Mouse (Mus musculus) testis, adult 2 months (tissue): ENCODE results near the gene Pi4k2a. TPM values are rescaled to one million over a fixed set of nuclear protein-coding genes. Genes with fewer than 3 reads are reported as not detected.

ENCODE experiments used
- H3K27ac ChIP-seq: fragments of 200-500 bp; 2 replicates; pipeline ENCODE4 v1.5.1; 2012; ENCODE audit warnings: low read depth, low read length; ENCODE audit not compliant: control insufficient read depth, insufficient read depth
- H3K27me3 ChIP-seq: fragments of 200-500 bp; 2 replicates; pipeline ENCODE4 v1.6.1; 2012; ENCODE audit warnings: mild to moderate bottlenecking, low read length, moderate library complexity; ENCODE audit not compliant: control insufficient read depth, insufficient read depth
- H3K36me3 ChIP-seq: fragments of 200-500 bp; 2 replicates; pipeline ENCODE4 v1.6.1; 2012; ENCODE audit warnings: mild to moderate bottlenecking, low read length; ENCODE audit not compliant: control insufficient read depth, insufficient read depth
- H3K4me1 ChIP-seq: fragments of 200-500 bp; 2 replicates; pipeline ENCODE4 v1.6.1; 2012; ENCODE audit warnings: low read length; ENCODE audit not compliant: control insufficient read depth, insufficient read depth
- H3K4me3 ChIP-seq: fragments of 200-500 bp; 2 replicates; pipeline ENCODE4 v1.5.1; 2012; ENCODE audit warnings: low read depth, mild to moderate bottlenecking, low read length, moderate library complexity, mixed read lengths; ENCODE audit not compliant: control insufficient read depth
- CTCF ChIP-seq: fragments of 200-500 bp; IDR thresholded peaks from 2 replicates; pipeline ENCODE4 v1.5.1; 2012; ENCODE audit warnings: low read depth, mild to moderate bottlenecking, inconsistent platforms, low read length, moderate library complexity; ENCODE audit not compliant: control insufficient read depth, insufficient read depth, insufficient replicate concordance
- POLR2A ChIP-seq: fragments of 200-500 bp; IDR thresholded peaks from 2 replicates; pipeline ENCODE4 v1.6.1; 2012; ENCODE audit warnings: low read depth, mild to moderate bottlenecking, inconsistent platforms, low read length, moderate library complexity; ENCODE audit not compliant: control insufficient read depth
- polyA plus RNA-seq: library from polyadenylated mRNA; depleted of rRNA; stranded (reverse); fragments of >200 nt; gene quantifications from 2 replicates; pipeline ENCODE4 v1.2.3, GENCODE M21; 2012

Pi4k2a gene
- polyA plus RNA-seq, 1 experiment, result 27.8 TPM

GRCm38 (mm10) chr19:42071886-42072608, 18.2 kb upstream of the Pi4k2a start:
- no peaks in the 10 kb centered on the region for H3K27me3 ChIP-seq
- no peak overlapping the region for H3K27ac ChIP-seq
- H3K4me3 ChIP-seq, result no peak overlapping the region
- H3K36me3 ChIP-seq, result no peaks in the 10 kb centered on the region
- H3K4me1 ChIP-seq, result no peaks in the 10 kb centered on the region
- no peak for TF ChIP-seq POLR2A
- TF ChIP-seq CTCF, result no peak

- TF ChIP-seq POLR2A (no peak), CTCF (no peak)
- Histone ChIP-seq H3K4me3 (no peak overlapping the region), H3K36me3 (no peaks in the 10 kb centered on the region), H3K27ac (no peak overlapping the region), H3K27me3 (no peaks in the 10 kb centered on the region), H3K4me1 (no peaks in the 10 kb centered on the region)
Observed at GRCm38 (mm10) chr19:42072802-42073201, 17.5 kb upstream of the Pi4k2a start.

GRCm38 (mm10) chr19:42075051-42075450, 15.2 kb upstream of the Pi4k2a start:
- no peaks in the 10 kb centered on the region; the same call in 1 of the 2 replicates for H3K36me3 ChIP-seq
- H3K27ac ChIP-seq, result no peak overlapping the region
- H3K4me1 ChIP-seq, result no peaks in the 10 kb centered on the region
- H3K4me3 ChIP-seq, result no peak overlapping the region
- TF ChIP-seq CTCF (no peak), POLR2A (no peak)
- H3K27me3 ChIP-seq, result no peaks in the 10 kb centered on the region

GRCm38 (mm10) chr19:42075992-42076391, 14.3 kb upstream of the Pi4k2a start:
- TF ChIP-seq POLR2A (no peak), CTCF (no peak)
- Histone ChIP-seq H3K27me3 (no peaks in the 10 kb centered on the region), H3K4me3 (no peak overlapping the region), H3K4me1 (no peaks in the 10 kb centered on the region), H3K27ac (no peak overlapping the region), H3K36me3 (no peaks in the 10 kb centered on the region; the same call in 1 of the 2 replicates)

GRCm38 (mm10) chr19:42078566-42078965, 11.7 kb upstream of the Pi4k2a start:
- H3K4me3 ChIP-seq, result no peak overlapping the region
- H3K36me3 ChIP-seq, result no peaks in the 10 kb centered on the region; the same call in 1 of the 2 replicates
- no peak overlapping the region for H3K27ac ChIP-seq
- TF ChIP-seq CTCF, result no peak
- TF ChIP-seq POLR2A, result no peak
- no peaks in the 10 kb centered on the region for H3K4me1 ChIP-seq
- no peaks in the 10 kb centered on the region for H3K27me3 ChIP-seq

GRCm38 (mm10) chr19:42079006-42079405, 11.3 kb upstream of the Pi4k2a start:
- Histone ChIP-seq H3K27me3 (no peaks in the 10 kb centered on the region), H3K27ac (no peak overlapping the region)

GRCm38 (mm10) chr19:42079950-42080349, 10.3 kb upstream of the Pi4k2a start:
- TF ChIP-seq CTCF (no peak), POLR2A (no peak)
- H3K27ac ChIP-seq, result no peak overlapping the region
- no peaks in the 10 kb centered on the region for H3K4me1 ChIP-seq
- H3K27me3 ChIP-seq, result no peaks in the 10 kb centered on the region
- no peak overlapping the region for H3K4me3 ChIP-seq
- H3K36me3 ChIP-seq, result no peaks in the 10 kb centered on the region; the same call in 1 of the 2 replicates

More at GRCm38 (mm10) chr19:42079006-42079405, 11.3 kb upstream of the Pi4k2a start:
- Histone ChIP-seq H3K4me3 (no peak overlapping the region), H3K4me1 (no peaks in the 10 kb centered on the region), H3K36me3 (no peaks in the 10 kb centered on the region; the same call in 1 of the 2 replicates)
- no peak for TF ChIP-seq POLR2A
- TF ChIP-seq CTCF, result no peak
